Mouse (Mus musculus) layer of hippocampus, postnatal 25 days (tissue): ENCODE measurements at regions not wholly inside any gene's neighbourhood (a gene's known extent, or its start where the extent isn't known, plus 50 kb on each side); places are given as distances from the start of the nearest gene placed in this dataset.

ENCODE experiments used
- DNase-seq, 2 experiments: peaks; one replicate each; pipeline ENCODE4 v3.0.0; 2022; ENCODE audit warnings: mixed read lengths in 2 of 2, low spot score in 1 of 2; ENCODE audit errors: extremely low spot score in 1 of 2

DNA sequence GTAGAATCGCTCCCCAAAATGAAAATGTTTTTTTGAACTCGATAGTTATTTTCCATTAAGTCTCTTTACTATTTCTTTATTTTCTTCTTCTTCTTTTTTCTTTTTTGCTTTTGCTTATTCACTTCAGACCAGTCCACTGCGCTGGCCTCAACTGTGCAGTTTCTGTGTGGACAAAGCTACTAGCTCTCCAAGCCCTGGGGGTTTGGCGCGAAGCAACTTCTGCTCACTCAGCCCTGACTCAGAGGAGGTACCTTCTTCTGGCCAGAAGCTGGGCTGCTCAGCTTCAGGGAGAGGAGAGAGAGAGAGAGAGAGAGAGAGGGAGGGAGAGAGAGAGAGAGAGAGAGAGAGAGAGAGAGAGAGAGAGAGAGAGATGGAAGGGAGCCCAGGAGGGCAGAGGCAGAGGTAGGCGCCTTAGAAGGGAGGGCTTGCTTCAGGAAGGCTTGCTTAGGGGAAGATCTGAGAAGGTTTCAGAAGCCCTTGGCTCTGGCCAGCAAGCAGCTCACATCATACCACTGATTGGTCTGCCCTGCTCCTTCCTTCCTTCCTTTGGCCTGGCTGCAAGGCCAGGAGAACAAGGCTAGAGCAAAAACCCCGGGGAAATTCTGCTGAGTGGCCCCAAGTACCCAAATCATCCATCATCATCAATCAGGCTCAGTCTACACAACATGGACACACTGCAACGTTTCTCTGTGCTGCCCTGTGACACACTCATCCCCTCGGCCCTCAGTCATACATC, 160.5 kb upstream of the Sox9 start:
- DNase-seq = no peak

DNA sequence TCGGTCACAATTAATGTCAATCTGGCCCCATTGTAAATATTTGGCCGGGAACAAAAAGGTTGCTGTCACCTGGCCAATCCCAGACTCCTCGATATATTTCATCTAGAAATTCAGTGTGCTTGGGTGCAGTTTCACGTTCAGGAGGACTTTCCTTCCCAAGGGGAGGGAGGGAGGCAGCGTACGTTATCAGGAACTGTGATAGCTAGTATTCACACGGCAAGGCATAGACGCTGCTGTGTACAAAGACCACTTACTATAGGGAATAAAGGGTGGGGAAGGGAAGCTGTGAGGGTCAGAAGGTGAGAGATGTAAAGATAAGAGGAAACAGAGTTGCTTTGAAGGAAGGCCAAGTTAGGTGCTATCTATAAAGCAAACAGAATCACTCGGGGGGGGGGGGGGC, 132.7 kb upstream of the Sox9 start:
- no peak for DNase-seq

DNA sequence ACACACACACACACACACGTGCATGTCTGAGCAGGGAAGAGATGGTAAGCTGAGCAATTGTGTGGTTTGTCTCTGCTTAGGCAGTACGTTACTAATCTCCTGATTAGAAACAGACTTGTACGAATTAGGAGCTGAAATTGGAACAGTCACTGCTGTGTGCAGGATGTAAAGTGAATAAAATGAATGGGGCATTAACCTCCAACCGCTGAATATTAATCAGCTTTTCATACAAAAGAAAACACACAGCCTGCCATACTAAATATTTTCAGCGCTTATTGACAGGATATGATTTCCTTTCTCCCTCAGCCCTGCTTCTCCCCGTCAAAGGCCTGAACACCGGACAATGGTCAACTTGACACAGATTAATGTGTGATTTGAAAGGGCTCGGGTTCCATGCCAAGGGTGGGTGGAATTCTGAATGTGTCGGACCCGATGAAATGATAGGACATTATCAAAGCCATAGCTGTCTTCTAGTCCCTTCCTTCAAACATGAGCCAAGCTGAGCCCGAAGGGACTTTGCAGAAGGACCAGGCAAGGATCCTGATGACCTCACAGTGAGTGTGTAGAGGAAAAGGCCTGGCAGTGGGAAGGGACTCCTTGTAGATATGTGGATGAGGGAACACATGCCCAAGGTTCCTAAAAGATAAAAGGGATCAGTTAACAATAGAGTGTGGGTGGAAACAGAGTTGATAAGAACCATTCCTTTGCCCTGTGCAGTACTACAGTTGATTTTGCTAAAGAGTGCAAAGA, 124.4 kb upstream of the Sox9 start:
- DNase-seq = no peak

DNA sequence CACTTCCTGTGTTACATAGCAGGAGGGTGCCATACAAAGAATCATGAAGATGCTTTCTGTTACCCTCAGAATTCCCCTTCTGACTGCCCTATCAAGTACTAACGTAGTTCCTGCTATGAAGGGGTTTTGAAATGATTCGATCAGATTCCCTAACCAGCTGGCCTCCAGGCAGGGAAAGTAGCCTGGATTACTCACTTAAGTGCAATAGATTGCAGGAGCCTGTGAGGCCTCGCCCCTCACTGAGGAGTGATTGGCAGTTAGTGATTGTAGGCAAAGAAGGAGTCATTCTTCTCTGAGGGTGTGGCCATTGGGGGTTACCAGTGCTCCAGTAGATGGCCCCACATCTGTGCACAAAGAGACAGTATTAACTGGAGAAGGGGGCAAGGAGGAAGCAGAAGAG, 122.1 kb upstream of the Sox9 start:
- no peak for DNase-seq

DNA sequence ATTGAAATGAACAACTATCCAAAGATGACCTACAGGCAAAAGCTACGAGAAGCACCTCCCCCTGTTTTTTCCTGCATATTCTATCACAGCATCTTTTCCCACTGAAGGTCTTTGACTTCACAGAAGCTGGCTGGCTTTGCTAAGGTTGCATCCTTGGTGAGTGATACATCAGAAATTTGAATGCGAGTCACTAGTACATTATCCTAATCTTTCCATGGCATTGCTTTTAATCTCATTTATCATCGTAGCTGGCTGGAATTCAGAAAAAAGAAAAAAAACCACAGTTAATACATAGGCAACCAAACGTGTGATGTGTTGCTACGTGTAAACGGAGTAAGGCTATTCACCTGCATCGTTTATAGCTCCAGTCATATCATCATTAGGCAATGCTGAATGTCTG, 120.6 kb upstream of the Sox9 start:
- no peak for DNase-seq

DNA sequence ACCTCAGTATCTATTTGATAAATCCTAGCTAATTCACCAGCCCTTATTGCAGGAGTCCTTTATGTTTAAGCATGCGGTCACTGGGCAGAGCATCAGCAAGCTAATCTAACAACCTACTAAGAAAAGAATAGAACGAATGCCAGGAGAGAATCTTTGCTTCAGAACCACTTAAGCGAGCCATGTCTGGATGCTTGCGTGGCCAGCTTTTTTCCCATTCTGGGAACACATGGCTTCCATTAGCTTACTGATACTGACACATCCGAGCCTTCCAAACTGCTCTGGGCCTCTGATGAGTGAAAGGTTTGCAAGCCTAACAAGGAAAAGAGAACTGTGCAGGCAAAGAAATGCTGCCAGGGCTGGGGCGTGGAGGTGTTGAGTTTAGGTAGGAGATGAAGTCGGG, 114.7 kb upstream of the Sox9 start:
- DNase-seq = no peak

DNA sequence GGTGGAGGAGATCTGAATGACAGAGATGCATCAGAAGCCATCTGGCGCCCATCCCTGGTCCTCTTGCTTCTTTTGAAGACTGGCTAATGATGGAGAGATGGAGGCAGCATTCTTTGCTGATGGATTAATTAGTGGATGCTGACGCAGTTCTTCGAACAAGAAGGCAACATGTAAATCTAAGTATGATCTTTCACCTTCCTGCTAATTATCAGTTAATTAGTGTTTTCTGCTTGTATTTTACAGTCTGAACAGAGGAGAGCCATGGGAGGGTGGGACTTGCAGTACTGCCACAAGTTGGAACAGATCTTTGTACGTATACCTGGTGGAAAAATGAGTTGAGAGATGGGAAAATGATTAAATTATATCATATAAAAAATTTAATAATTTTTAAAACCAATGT, 109.9 kb upstream of the Sox9 start:
- DNase-seq = no peak

DNA sequence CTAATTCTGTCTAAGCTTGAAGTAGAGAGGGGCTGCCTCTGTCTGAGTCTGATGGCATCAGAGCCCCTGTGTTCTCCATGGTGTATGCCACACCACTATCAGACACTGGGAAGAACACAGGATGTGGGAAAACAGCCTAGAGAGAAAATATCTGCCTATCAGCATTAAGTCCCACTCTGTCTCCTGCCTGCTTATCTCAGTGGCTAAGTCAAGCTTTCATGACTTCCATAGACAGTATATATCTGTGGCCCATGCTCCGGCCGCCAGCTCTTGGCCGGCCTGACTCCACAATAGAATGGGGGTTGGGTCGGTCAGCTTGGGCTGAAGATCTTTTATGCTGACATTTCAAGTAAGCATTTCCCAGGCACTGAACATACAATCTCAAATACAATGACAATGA, 92.0 kb upstream of the Sox9 start:
- no peak for DNase-seq

DNA sequence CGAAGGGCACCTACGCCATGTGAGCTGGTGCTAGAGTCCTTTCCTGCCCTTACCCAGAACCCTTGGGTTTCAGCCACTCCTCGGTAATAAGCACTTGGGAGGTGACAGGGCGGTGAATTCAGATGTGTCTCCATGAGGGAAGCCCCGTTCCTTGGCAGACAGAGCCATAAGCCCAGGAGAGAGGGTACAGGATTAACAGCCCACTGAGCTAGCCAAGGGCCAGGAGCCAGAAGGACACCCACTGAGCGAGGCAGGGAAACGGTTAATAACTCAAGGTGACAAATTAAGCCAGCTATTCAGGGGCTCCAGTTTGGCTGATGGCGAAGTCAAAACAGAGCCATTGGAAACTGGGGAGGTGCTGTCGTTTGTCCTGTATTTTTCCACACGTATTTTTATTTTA, 75.9 kb upstream of the Sox9 start:
- DNase-seq = no peak

DNA sequence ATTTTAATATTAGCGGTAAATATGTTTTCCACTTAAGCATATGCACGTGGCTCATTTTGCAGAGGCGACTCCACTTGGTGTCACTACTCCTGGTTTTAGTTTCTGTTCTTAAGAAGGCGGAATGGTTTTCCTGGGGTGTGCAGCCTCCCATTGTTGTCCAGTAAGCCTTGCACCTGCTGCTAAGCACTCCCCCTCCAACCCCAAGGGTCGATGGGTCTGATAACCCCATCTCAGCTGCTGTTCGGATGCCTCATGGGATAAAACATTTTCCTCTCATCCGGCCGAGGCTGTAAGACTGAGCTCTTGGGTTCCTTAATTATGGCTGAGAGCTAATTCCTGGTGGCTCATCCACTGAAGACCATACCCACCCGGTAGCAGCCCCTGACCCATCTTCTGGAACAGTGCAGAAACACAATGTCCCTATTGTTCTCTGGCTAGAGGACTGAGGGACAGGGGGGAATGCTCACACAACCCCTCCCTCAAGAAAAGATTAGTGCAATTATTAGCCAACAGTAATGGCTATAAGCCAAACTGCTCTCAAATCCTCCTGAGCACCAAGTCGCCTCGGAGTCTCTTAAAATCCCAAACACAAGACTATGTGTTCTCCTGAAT, 73.8 kb upstream of the Sox9 start:
- no peak for DNase-seq

DNA sequence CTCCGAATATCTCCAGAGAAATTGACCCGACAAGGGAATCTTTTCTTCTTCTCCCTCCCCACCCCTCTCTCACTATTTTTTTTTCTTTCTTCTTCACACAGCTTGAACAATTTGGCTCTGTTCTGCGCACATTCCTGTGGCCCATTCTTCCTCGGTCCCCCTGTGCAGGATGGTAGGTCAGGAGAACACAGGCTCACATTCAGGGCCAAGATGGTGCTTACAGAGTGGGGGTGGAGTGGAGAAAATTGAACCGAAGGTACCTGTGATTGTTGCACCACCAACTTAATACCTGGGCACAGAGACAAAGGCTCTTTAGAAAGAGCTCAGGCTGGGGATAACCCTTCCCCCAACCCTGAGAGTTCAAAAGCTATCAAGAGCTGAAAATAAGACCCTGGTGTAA, 70.4 kb upstream of the Sox9 start:
- DNase-seq = no peak

DNA sequence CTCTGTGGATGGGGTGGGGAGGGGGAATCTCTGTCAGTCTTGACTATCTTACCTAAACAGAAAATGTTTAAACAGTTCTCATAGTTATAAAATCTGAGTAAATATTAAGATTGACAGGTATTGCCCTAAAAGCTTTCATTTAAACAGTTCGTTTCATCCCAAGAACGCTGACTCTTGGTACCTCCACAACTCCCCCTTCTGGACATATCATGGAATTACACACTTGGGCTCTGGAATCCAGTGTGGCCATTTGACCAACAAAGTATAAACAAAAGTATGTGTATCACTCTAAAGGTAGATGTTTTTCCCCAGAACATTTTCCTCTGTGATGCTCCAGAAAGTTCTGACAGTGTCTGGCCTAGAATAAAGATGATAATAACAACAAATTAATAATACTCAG, 63.5 kb upstream of the Sox9 start:
- no peak for DNase-seq

DNA sequence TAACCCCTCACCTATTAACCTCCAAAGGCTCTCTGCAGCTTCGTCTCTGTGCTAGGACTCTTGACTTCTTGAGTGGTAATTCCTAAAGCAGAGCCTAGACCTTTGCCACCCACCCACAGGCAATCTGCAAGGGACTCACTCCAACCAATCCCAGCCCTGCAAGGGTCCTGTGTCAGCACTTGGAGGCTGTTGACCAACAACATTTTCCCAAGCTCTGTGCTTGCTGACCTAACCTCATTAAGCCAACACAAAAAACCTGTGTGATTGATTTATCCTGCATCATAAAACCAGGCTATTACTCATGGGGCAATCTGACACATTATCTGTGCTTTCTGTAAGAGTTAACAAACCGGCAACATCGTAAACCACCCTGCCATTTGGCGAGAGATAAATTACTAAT, 61.4 kb upstream of the Sox9 start:
- no peak for DNase-seq

DNA sequence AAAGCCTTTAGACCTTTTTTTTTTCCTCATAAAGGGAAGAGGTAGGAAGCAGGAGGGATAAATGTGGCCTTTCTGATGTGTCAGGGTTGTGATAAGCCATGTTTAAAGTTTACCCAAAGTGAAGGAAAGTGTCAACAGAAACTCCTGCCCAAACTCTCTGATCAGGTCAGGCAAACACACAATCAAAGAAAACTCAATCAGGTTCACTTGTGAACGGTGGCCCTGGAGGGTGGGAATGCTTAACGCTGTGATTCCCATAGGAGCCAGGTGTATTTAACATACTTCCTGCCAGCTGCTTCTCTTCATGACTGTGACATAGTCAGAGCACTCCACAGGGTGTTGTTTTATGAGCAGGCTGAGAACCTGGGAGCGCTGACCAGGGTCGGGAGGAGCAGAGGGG, 59.1 kb upstream of the Sox9 start:
- DNase-seq = no peak

DNA sequence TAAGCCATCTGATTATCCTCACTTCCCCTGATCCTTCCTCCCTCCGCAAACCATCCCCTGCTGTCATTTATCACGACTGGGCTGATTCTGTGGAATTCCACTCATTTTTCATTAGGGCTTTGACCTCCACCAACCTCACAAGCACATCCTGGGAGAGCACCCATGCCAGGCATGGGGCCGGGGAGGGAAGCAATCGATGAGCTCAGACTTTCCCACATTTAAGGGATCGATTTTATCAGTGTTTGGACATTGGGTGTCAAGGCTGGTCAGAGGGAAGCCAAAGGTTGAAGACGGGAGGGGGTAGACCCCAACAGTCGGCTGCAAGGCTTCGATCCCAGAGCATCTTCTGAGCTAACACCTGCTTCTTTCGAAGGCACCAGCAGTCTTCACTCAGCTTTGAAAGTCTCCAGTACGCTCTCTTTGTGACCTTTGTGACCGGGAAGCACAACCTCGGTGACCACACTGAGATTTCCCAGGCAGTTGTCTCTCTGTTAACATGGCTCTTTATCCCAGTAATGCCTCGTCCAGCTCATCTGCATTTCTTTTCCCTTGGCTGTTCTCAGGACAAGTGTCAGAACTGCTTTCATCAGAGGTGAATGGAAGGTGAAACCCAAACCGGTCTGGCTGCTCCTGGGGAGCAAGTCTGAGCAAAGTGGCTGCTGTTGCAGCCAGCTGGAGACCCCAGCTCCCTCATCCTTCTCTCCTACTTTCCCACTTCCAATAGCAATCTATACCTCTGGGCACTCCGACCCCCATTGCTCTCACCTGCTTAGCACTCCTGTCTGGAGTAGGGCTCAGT, 53.7 kb upstream of the Sox9 start:
- no peak for DNase-seq
